Mouse (Mus musculus): ENCODE measurements around the gene Uso1.

Gene Uso1

GRCm38 (mm10) chr5:92137239-92138046, at the start of gene Uso1:
TSS of gene Uso1 (plus strand) at chr5:92137938.
- peak; percentile 95 to 97 for DNase-seq (ENCODE audit: low read depth in 2 of 2, low spot score in 2 of 2)

GRCm38 (mm10) chr5:92093263-92094061, 44.3 kb upstream of the Uso1 start:
- DNase-seq (ENCODE audit: low read depth in 2 of 2, low spot score in 2 of 2), result peak in 1 of 2 experiments; percentile 5

- DNase-seq (ENCODE audit: low read depth in 2 of 2, low spot score in 2 of 2), result peak in 1 of 2 experiments; percentile 22
These were observed 43.7 kb upstream of the Uso1 start for GRCm38 (mm10) chr5:92094062-92094415.

GRCm38 (mm10) chr5:92096786-92097185, 41.0 kb upstream of the Uso1 start:
- DNase-seq (ENCODE audit: low read depth in 2 of 2, low spot score in 2 of 2), result no peak

GRCm38 (mm10) chr5:92097779-92098178, 40.0 kb upstream of the Uso1 start:
- no peak for DNase-seq (ENCODE audit: low read depth in 2 of 2, low spot score in 2 of 2)

GRCm38 (mm10) chr5:92098351-92099109, 39.2 kb upstream of the Uso1 start:
- DNase-seq (ENCODE audit: low read depth in 2 of 2, low spot score in 2 of 2), result no peak

GRCm38 (mm10) chr5:92101601-92102000, 36.1 kb upstream of the Uso1 start:
- no peak for DNase-seq (ENCODE audit: low read depth in 2 of 2, low spot score in 2 of 2)

- DNase-seq (ENCODE audit: low read depth in 2 of 2, low spot score in 2 of 2), result peak; percentile 51 to 63
These were observed 34.7 kb upstream of the Uso1 start for GRCm38 (mm10) chr5:92103062-92103461.

GRCm38 (mm10) chr5:92103816-92104415, 33.8 kb upstream of the Uso1 start:
- no peak for DNase-seq (ENCODE audit: low read depth in 2 of 2, low spot score in 2 of 2)

- DNase-seq (ENCODE audit: low read depth in 2 of 2, low spot score in 2 of 2), result no peak
These were observed 31.2 kb upstream of the Uso1 start for GRCm38 (mm10) chr5:92106327-92107125.

- DNase-seq (ENCODE audit: low read depth in 2 of 2, low spot score in 2 of 2), result no peak
These were observed 30.5 kb upstream of the Uso1 start for GRCm38 (mm10) chr5:92107282-92107681.

- DNase-seq (ENCODE audit: low read depth in 2 of 2, low spot score in 2 of 2), result no peak
These were observed 26.9 kb upstream of the Uso1 start for GRCm38 (mm10) chr5:92110818-92111355.

- DNase-seq (ENCODE audit: low read depth in 2 of 2, low spot score in 2 of 2), result no peak
These were observed 25.6 kb upstream of the Uso1 start for GRCm38 (mm10) chr5:92112175-92112574.

GRCm38 (mm10) chr5:92112585-92112984, 25.2 kb upstream of the Uso1 start:
- no peak for DNase-seq (ENCODE audit: low read depth in 2 of 2, low spot score in 2 of 2)

- no peak for DNase-seq (ENCODE audit: low read depth in 2 of 2, low spot score in 2 of 2)
These were observed 24.3 kb upstream of the Uso1 start for GRCm38 (mm10) chr5:92113484-92113883.

- no peak for DNase-seq (ENCODE audit: low read depth in 2 of 2, low spot score in 2 of 2)
These were observed 23.5 kb upstream of the Uso1 start for GRCm38 (mm10) chr5:92114223-92114622.

GRCm38 (mm10) chr5:92114939-92115338, 22.8 kb upstream of the Uso1 start:
- DNase-seq (ENCODE audit: low read depth in 2 of 2, low spot score in 2 of 2), result no peak

GRCm38 (mm10) chr5:92117823-92118403, 19.8 kb upstream of the Uso1 start:
- DNase-seq (ENCODE audit: low read depth in 2 of 2, low spot score in 2 of 2), result peak; percentile 55 to 62

- no peak for DNase-seq (ENCODE audit: low read depth in 2 of 2, low spot score in 2 of 2)
These were observed 16.1 kb upstream of the Uso1 start for GRCm38 (mm10) chr5:92121636-92122035.

- no peak for DNase-seq (ENCODE audit: low read depth in 2 of 2, low spot score in 2 of 2)
These were observed 12.3 kb upstream of the Uso1 start for GRCm38 (mm10) chr5:92125446-92125845.

Measured in CD8-positive naive resting alpha-beta T cell, adult 2 months (primary cell).